Mouse (Mus musculus): ENCODE data around the gene Zscan20.

DNA sequence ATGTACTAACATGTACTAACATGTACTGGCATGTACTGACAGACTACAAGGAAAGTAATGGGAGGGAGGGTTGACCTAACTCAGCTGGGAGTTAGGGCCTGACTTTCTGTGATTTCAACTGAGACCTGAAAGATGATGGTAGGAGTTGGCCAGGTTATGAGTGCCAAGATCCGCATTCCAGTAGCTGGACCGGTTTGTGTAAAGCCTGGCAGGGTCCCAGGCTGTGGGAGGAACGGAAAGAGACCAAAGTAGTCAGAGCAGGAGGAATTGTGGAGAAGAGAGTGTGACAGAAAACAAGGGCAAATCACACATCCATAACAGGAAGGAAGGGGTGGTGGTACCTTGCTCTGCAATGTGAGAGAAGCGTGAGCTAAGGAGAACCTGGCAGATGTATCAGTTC lies 34.1 kb downstream of the Zscan20 start:
- TF ChIP-seq ZC3H11A (IDR thresholded peaks at IDR 0.05; ENCODE audit: borderline replicate concordance, low read depth, low read length) (no peak), ZNF384 (IDR thresholded peaks at IDR 0.05; ENCODE audit: low read depth, low read length) (no peak), CHD2 (IDR thresholded peaks at IDR 0.05; ENCODE audit: low read depth, low read length) (no peak), HCFC1 (IDR thresholded peaks at IDR 0.05; ENCODE audit: borderline replicate concordance, insufficient read depth, low read length) (no peak), MAFK (IDR thresholded peaks at IDR 0.05; ENCODE audit: insufficient read depth, low read depth, low read length) (no peak)

All from ES-E14 (cell line).